Mouse (Mus musculus) testis, adult 2 months (tissue): ENCODE data around the gene Acrbp.

Source experiments
- CTCF ChIP-seq: fragments of 200-500 bp; IDR thresholded peaks from 2 replicates; pipeline ENCODE4 v1.5.1; 2012; ENCODE audit warnings: low read depth, mild to moderate bottlenecking, inconsistent platforms, low read length, moderate library complexity; ENCODE audit not compliant: control insufficient read depth, insufficient read depth, insufficient replicate concordance
- POLR2A ChIP-seq: fragments of 200-500 bp; IDR thresholded peaks from 2 replicates; pipeline ENCODE4 v1.6.1; 2012; ENCODE audit warnings: low read depth, mild to moderate bottlenecking, inconsistent platforms, low read length, moderate library complexity; ENCODE audit not compliant: control insufficient read depth

- TF ChIP-seq CTCF (no peak), POLR2A (no peak)
These were observed 14.4 kb downstream of the Acrbp start for GRCm38 (mm10) chr6:125063906-125064305.
